Mouse (Mus musculus): ENCODE data around the gene Cdh4. TPM values are rescaled to one million over a fixed set of nuclear protein-coding genes. Genes with fewer than 3 reads are reported as not detected.

Cdh4 gene
- polyA plus RNA-seq, 1 experiment: 3.2 TPM

DNA sequence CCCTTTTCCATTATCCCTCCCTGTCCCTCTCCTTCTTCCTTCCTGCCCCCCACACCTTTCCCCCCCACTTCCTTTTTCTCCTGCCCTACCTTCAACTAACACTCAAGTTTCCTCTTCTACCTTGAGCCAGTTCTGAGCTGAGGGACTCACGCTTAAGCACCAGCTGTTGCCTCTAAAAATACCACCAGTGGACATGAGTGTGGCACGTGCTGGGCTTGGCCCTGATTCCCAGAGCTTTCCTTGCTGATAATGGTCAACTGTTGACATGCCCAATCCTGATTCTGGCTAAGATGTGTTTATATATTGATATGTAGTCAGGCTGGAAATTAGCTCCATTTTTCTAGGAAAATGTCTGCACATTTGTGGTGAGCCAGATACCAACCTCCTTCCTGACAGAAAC lies 120.1 kb downstream of the Cdh4 start:
- Histone ChIP-seq H3K4me3 (ENCODE audit: insufficient read depth, low read length) (no peak overlapping the region), H3K27ac (ENCODE audit: insufficient read depth, low read length) (no peak overlapping the region), H3K4me1 (ENCODE audit: control insufficient read depth, insufficient read depth, low read length) (no peaks in the 10 kb centered on the region)
- TF ChIP-seq POLR2A (IDR thresholded peaks at IDR 0.05; ENCODE audit: low read depth, low read length) (no peak), CTCF (IDR thresholded peaks at IDR 0.05; ENCODE audit: borderline replicate concordance, insufficient read depth, low read length) (no peak)

DNA sequence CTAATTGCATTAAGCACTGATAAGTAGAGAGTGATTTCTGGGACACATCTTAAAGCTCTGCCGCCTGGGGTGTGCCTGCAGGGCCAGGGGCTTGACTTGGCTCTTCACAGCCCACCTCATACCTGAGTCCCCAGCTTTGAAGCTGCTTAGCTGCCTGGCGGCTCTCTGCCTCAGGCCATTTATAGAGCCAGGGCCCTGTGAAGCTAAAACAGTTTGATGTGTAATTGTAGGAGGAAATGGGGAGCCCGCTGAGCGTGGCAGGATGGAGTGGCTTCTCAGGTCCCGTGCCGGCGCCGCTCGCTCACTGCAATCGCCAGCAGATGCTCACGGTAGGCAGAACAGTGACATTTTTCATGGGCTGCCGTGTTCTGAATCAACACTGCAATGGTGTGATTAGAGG lies 123.4 kb downstream of the Cdh4 start:
- TF ChIP-seq POLR2A (IDR thresholded peaks at IDR 0.05; ENCODE audit: low read depth, low read length) (no peak), CTCF (IDR thresholded peaks at IDR 0.05; ENCODE audit: borderline replicate concordance, insufficient read depth, low read length) (no peak)
- H3K4me3 ChIP-seq (ENCODE audit: insufficient read depth, low read length): no peak overlapping the region
- H3K27ac ChIP-seq (ENCODE audit: insufficient read depth, low read length): no peak overlapping the region
- H3K4me1 ChIP-seq (ENCODE audit: control insufficient read depth, insufficient read depth, low read length): no peaks in the 10 kb centered on the region

- TF ChIP-seq POLR2A (IDR thresholded peaks at IDR 0.05; ENCODE audit: low read depth, low read length): no peak
- TF ChIP-seq CTCF (IDR thresholded peaks at IDR 0.05; ENCODE audit: borderline replicate concordance, insufficient read depth, low read length): no peak
- H3K4me3 ChIP-seq (ENCODE audit: insufficient read depth, low read length): no peak overlapping the region
- no peaks in the 10 kb centered on the region for H3K4me1 ChIP-seq (ENCODE audit: control insufficient read depth, insufficient read depth, low read length)
- no peak overlapping the region for H3K27ac ChIP-seq (ENCODE audit: insufficient read depth, low read length)
These were observed 125.7 kb downstream of the Cdh4 start for GRCm38 (mm10) chr2:179567886-179568285.

GRCm38 (mm10) chr2:179569171-179569570 lies 126.9 kb downstream of the Cdh4 start:
- no peak overlapping the region for H3K4me3 ChIP-seq (ENCODE audit: insufficient read depth, low read length)
- TF ChIP-seq POLR2A (IDR thresholded peaks at IDR 0.05; ENCODE audit: low read depth, low read length) (no peak), CTCF (IDR thresholded peaks at IDR 0.05; ENCODE audit: borderline replicate concordance, insufficient read depth, low read length) (no peak)
- H3K27ac ChIP-seq (ENCODE audit: insufficient read depth, low read length): no peak overlapping the region
- no peaks in the 10 kb centered on the region for H3K4me1 ChIP-seq (ENCODE audit: control insufficient read depth, insufficient read depth, low read length)

- no peaks in the 10 kb centered on the region for H3K4me1 ChIP-seq (ENCODE audit: control insufficient read depth, insufficient read depth, low read length)
- H3K27ac ChIP-seq (ENCODE audit: insufficient read depth, low read length): no peak overlapping the region
- H3K4me3 ChIP-seq (ENCODE audit: insufficient read depth, low read length): no peak overlapping the region
- no peak for TF ChIP-seq POLR2A (IDR thresholded peaks at IDR 0.05; ENCODE audit: low read depth, low read length)
- no peak for TF ChIP-seq CTCF (IDR thresholded peaks at IDR 0.05; ENCODE audit: borderline replicate concordance, insufficient read depth, low read length)
These were observed 129.0 kb downstream of the Cdh4 start for GRCm38 (mm10) chr2:179571175-179571769.

GRCm38 (mm10) chr2:179573331-179573730 lies 131.1 kb downstream of the Cdh4 start:
- H3K4me1 ChIP-seq (ENCODE audit: control insufficient read depth, insufficient read depth, low read length): no peaks in the 10 kb centered on the region
- TF ChIP-seq POLR2A (IDR thresholded peaks at IDR 0.05; ENCODE audit: low read depth, low read length) (no peak), CTCF (IDR thresholded peaks at IDR 0.05; ENCODE audit: borderline replicate concordance, insufficient read depth, low read length) (no peak)
- no peak overlapping the region for H3K4me3 ChIP-seq (ENCODE audit: insufficient read depth, low read length)
- H3K27ac ChIP-seq (ENCODE audit: insufficient read depth, low read length): no peak overlapping the region

DNA sequence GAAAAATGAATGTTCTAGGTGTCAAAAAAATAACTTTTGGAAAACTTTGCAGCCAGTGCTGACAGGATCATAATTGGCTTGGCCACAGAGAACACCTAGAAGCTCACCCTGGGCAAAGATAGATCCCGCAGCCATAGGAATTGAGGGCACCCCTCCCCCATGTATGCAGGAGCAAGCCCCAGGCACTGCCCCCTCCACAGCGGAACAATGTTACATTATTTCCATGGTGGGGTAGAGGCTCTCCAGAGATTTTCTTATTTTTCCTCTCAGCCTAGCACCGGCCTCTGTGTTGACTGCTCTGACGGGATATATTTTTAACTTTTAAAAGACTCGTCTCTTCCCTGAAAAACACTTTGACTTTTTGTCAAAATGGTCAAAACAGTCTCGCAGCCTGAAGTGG lies 131.6 kb downstream of the Cdh4 start:
- no peak overlapping the region for H3K4me3 ChIP-seq (ENCODE audit: insufficient read depth, low read length)
- TF ChIP-seq POLR2A (IDR thresholded peaks at IDR 0.05; ENCODE audit: low read depth, low read length): no peak
- TF ChIP-seq CTCF (IDR thresholded peaks at IDR 0.05; ENCODE audit: borderline replicate concordance, insufficient read depth, low read length): no peak
- no peaks in the 10 kb centered on the region for H3K4me1 ChIP-seq (ENCODE audit: control insufficient read depth, insufficient read depth, low read length)
- H3K27ac ChIP-seq (ENCODE audit: insufficient read depth, low read length): no peak overlapping the region

- H3K4me1 ChIP-seq (ENCODE audit: control insufficient read depth, insufficient read depth, low read length): no peaks in the 10 kb centered on the region
- H3K4me3 ChIP-seq (ENCODE audit: insufficient read depth, low read length): no peak overlapping the region
- TF ChIP-seq CTCF (IDR thresholded peaks at IDR 0.05; ENCODE audit: borderline replicate concordance, insufficient read depth, low read length): no peak
- TF ChIP-seq POLR2A (IDR thresholded peaks at IDR 0.05; ENCODE audit: low read depth, low read length): no peak
- no peak overlapping the region for H3K27ac ChIP-seq (ENCODE audit: insufficient read depth, low read length)
These were observed 133.4 kb downstream of the Cdh4 start for GRCm38 (mm10) chr2:179575585-179575984.

DNA sequence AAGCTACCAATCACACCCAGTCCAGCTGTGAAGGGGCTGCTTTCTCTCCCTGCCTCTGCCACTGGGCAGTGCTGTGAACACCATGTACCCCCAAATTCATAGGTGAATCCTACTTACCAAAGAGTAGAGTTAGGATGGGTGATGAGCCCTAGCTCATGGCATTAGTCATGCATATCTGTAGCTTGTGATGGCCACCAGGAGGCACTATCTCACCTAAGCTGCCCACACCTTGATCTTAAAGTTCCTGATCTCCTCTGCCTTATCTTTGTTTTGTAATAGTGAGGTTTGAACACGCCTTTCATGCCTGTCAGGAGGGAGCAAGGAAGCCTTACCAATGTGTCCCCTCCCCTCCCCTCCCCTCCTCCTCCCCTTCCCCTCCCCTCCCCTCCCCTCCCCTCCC lies 134.0 kb downstream of the Cdh4 start:
- Histone ChIP-seq H3K27ac (ENCODE audit: insufficient read depth, low read length) (no peak overlapping the region), H3K4me3 (ENCODE audit: insufficient read depth, low read length) (no peak overlapping the region), H3K4me1 (ENCODE audit: control insufficient read depth, insufficient read depth, low read length) (no peaks in the 10 kb centered on the region)
- TF ChIP-seq CTCF (IDR thresholded peaks at IDR 0.05; ENCODE audit: borderline replicate concordance, insufficient read depth, low read length) (no peak), POLR2A (IDR thresholded peaks at IDR 0.05; ENCODE audit: low read depth, low read length) (no peak)

DNA sequence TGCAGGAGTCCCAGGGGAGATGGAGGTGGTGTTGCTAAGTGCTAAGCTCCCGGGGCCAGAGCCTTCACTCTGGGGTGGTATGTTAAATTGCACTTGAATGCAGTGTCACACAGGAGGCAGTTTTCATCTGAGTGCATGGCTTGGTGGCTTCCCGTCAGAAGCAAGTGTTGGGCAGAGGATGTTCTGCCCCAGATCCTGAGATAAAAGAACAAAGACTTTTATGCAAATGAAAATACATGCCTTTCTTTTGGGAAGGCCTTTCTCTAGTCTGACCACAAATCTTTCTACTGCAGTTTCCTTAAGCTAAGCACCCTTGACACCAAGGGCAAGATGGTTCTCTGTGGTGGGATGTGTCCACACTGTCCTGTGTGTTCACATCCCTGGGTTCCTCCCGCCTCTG lies 136.1 kb downstream of the Cdh4 start:
- Histone ChIP-seq H3K4me3 (ENCODE audit: insufficient read depth, low read length) (no peak overlapping the region), H3K27ac (ENCODE audit: insufficient read depth, low read length) (no peak overlapping the region), H3K4me1 (ENCODE audit: control insufficient read depth, insufficient read depth, low read length) (no peaks in the 10 kb centered on the region)
- no peak for TF ChIP-seq POLR2A (IDR thresholded peaks at IDR 0.05; ENCODE audit: low read depth, low read length)
- TF ChIP-seq CTCF (IDR thresholded peaks at IDR 0.05; ENCODE audit: borderline replicate concordance, insufficient read depth, low read length): no peak

GRCm38 (mm10) chr2:179578842-179579241 lies 136.6 kb downstream of the Cdh4 start:
- H3K4me1 ChIP-seq (ENCODE audit: control insufficient read depth, insufficient read depth, low read length): no peaks in the 10 kb centered on the region
- H3K27ac ChIP-seq (ENCODE audit: insufficient read depth, low read length): no peak overlapping the region
- no peak overlapping the region for H3K4me3 ChIP-seq (ENCODE audit: insufficient read depth, low read length)
- no peak for TF ChIP-seq POLR2A (IDR thresholded peaks at IDR 0.05; ENCODE audit: low read depth, low read length)
- TF ChIP-seq CTCF (IDR thresholded peaks at IDR 0.05; ENCODE audit: borderline replicate concordance, insufficient read depth, low read length): no peak

Measured in embryonic fibroblast, embryonic 13.5 days (primary cell).